Mouse (Mus musculus): ENCODE data around the gene Ppa1. TPM values are rescaled to one million over a fixed set of nuclear protein-coding genes. Genes with fewer than 3 reads are reported as not detected.

The Ppa1 gene
- total and polyA plus RNA-seq, 3 experiments, result 178 to 337 (median 249) TPM

DNA sequence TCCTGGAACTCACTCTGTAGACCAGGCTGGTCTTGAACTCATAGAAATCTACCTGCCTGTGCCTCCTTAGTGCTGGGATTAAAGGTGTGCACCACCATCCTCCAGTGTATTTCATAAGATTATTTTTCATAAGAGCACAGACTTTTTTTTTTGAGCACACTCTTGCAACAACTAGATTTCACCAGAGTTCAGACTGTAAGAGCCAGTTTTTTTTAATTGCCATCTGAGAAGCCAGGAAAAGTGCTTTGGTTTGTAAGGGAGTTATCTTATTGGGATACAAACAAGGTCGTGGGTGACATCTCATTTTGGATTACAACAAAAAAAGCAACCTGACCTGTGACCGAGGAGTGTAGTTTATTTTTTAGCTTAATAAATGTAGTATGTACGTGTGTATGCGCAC is 5.8 kb downstream of the Ppa1 start:
- peaks cover 0 to 12% of the 10 kb centered on the region in 2 experiments; a peak in 3 of 4 replicates for H3K4me1 ChIP-seq (ENCODE audit: control insufficient read depth in 1 of 2, insufficient read depth in 2 of 2)
- dilution Hi-C loops (cut with MboI; ENCODE audit: extremely low pct_ligation_motif_present, extremely low pct_unique_long_range_greater_than_20kb, low sequenced_read_pairs), result no loop called here
- in situ Hi-C loops (cut with MboI; ENCODE audit: low pct_ligation_motif_present, low pct_unique_long_range_greater_than_20kb, low sequenced_read_pairs), result loop anchor here (25.0 kb wide), 1 partner anchor 317 kb away; no protein-coding TSS in a partner anchor
- no peak overlapping the region for H3K4me2 ChIP-seq (ENCODE audit: insufficient read depth, low read depth, poor library complexity, severe bottlenecking)
- TF ChIP-seq CHD2 (IDR thresholded peaks at IDR 0.05; ENCODE audit: low read length) (no peak), RAD21 (IDR thresholded peaks at IDR 0.05; ENCODE audit: low read depth, low read length) (no peak), HCFC1 (IDR thresholded peaks at IDR 0.05; ENCODE audit: low read depth, low read length) (no peak), ZC3H11A (IDR thresholded peaks at IDR 0.05; ENCODE audit: low read depth, low read length) (no peak), CTCF (conservative IDR thresholded peaks at IDR 0.05 in 1 of 2, IDR thresholded peaks at IDR 0.05 in 1 of 2; ENCODE audit: low read depth in 2 of 2, low read length in 2 of 2) (no peak), MXI1 (IDR thresholded peaks at IDR 0.05; ENCODE audit: low read depth, low read length) (no peak), MAZ (IDR thresholded peaks at IDR 0.05; ENCODE audit: low read depth, low read length) (no peak), USF1 (IDR thresholded peaks at IDR 0.05; ENCODE audit: low read depth, low read length) (no peak), ZMIZ1 (IDR thresholded peaks at IDR 0.05; ENCODE audit: low read depth, low read length) (no peak), BHLHE40 (IDR thresholded peaks at IDR 0.05; ENCODE audit: low read depth, low read length) (no peak), JUND (conservative IDR thresholded peaks at IDR 0.05; ENCODE audit: low read depth, low read length) (no peak), NELFE (IDR thresholded peaks at IDR 0.05; ENCODE audit: low read depth, low read length) (no peak), POLR2A (IDR thresholded peaks at IDR 0.05; ENCODE audit: low read depth, low read length) (no peak), POLR2AphosphoS2 (IDR thresholded peaks at IDR 0.05; ENCODE audit: low read depth, low read length) (no peak), ETS1 (conservative IDR thresholded peaks at IDR 0.05; ENCODE audit: low read depth, low read length) (no peak), MAFK (IDR thresholded peaks at IDR 0.05; ENCODE audit: insufficient replicate concordance, low read length) (no peak), MYC (IDR thresholded peaks at IDR 0.05; ENCODE audit: low read depth, low read length) (no peak), ELF1 (IDR thresholded peaks at IDR 0.05; ENCODE audit: low read depth, low read length) (no peak), TBP (conservative IDR thresholded peaks at IDR 0.05; ENCODE audit: low read depth, low read length) (no peak), E2F4 (IDR thresholded peaks at IDR 0.05; ENCODE audit: insufficient replicate concordance, low read depth, low read length) (no peak)
- peaks cover 14% of the 10 kb centered on the region for H3K79me2 ChIP-seq (replicated peaks; ENCODE audit: control insufficient read depth, extremely low read depth, insufficient read depth, poor library complexity, severe bottlenecking)
- H3K9me3 ChIP-seq (replicated peaks; ENCODE audit: low read length), result no peaks in the 10 kb centered on the region
- no peak overlapping the region for H3K9ac ChIP-seq (ENCODE audit: insufficient read depth, low read depth)
- no peaks in the 10 kb centered on the region for H3K27me3 ChIP-seq (replicated peaks)
- H3K4me3 ChIP-seq (replicated peaks in 1 of 3; ENCODE audit: low read depth in 2 of 3, low read length in 2 of 3, poor library complexity in 1 of 3), result no peak overlapping the region
- peaks cover 11 to 61% of the 10 kb centered on the region in 2 experiments for H3K36me3 ChIP-seq (replicated peaks in 1 of 2; ENCODE audit: control insufficient read depth in 1 of 2, insufficient read depth in 1 of 2, low read length in 1 of 2)
- H3K27ac ChIP-seq (ENCODE audit: insufficient read depth, low read depth), result no peak overlapping the region
- no peak for DNase-seq (ENCODE audit: extremely low read depth)

GRCm38 (mm10) chr10:61654691-61655090 is 6.3 kb downstream of the Ppa1 start:
- Histone ChIP-seq H3K36me3 (replicated peaks in 1 of 2; ENCODE audit: control insufficient read depth in 1 of 2, insufficient read depth in 1 of 2, low read length in 1 of 2) (peaks cover 17 to 67% of the 10 kb centered on the region in 2 experiments), H3K27me3 (replicated peaks) (no peaks in the 10 kb centered on the region), H3K4me1 (ENCODE audit: control insufficient read depth in 1 of 2, insufficient read depth in 2 of 2) (peaks cover 0 to 12% of the 10 kb centered on the region in 2 experiments; a peak in 3 of 4 replicates), H3K9ac (ENCODE audit: insufficient read depth, low read depth) (no peak overlapping the region), H3K79me2 (replicated peaks; ENCODE audit: control insufficient read depth, extremely low read depth, insufficient read depth, poor library complexity, severe bottlenecking) (peaks cover 9% of the 10 kb centered on the region), H3K27ac (ENCODE audit: insufficient read depth, low read depth) (no peak overlapping the region), H3K4me3 (replicated peaks in 1 of 3; ENCODE audit: low read depth in 2 of 3, low read length in 2 of 3, poor library complexity in 1 of 3) (no peak overlapping the region), H3K9me3 (replicated peaks; ENCODE audit: low read length) (no peaks in the 10 kb centered on the region), H3K4me2 (ENCODE audit: insufficient read depth, low read depth, poor library complexity, severe bottlenecking) (no peak overlapping the region)
- in situ Hi-C loops (cut with MboI; ENCODE audit: low pct_ligation_motif_present, low pct_unique_long_range_greater_than_20kb, low sequenced_read_pairs), result loop anchor here (5.0 to 25.0 kb wide), 2 partner anchors 177 to 317 kb away; partner anchors contain the start of gene Lrrc20
- no peak for DNase-seq (ENCODE audit: extremely low read depth)
- TF ChIP-seq ELF1 (IDR thresholded peaks at IDR 0.05; ENCODE audit: low read depth, low read length) (no peak), MAFK (IDR thresholded peaks at IDR 0.05; ENCODE audit: insufficient replicate concordance, low read length) (no peak), SMC3 (IDR thresholded peaks at IDR 0.05; ENCODE audit: low read depth, low read length) (no peak), MYC (IDR thresholded peaks at IDR 0.05; ENCODE audit: low read depth, low read length) (no peak), PAX5 (IDR thresholded peaks at IDR 0.05; ENCODE audit: low read length) (no peak), RCOR1 (conservative IDR thresholded peaks at IDR 0.05; ENCODE audit: low read depth, low read length) (no peak), HCFC1 (IDR thresholded peaks at IDR 0.05; ENCODE audit: low read depth, low read length) (no peak), MAX (IDR thresholded peaks at IDR 0.05; ENCODE audit: low read length) (no peak), ZMIZ1 (IDR thresholded peaks at IDR 0.05; ENCODE audit: low read depth, low read length) (no peak), UBTF (IDR thresholded peaks at IDR 0.05; ENCODE audit: low read depth, low read length) (no peak), TBP (conservative IDR thresholded peaks at IDR 0.05; ENCODE audit: low read depth, low read length) (no peak), CHD2 (IDR thresholded peaks at IDR 0.05; ENCODE audit: low read length) (no peak)
- dilution Hi-C loops (cut with MboI; ENCODE audit: extremely low pct_ligation_motif_present, extremely low pct_unique_long_range_greater_than_20kb, low sequenced_read_pairs), result no loop called here

Data from CH12.LX (cell line).